Mouse (Mus musculus): ENCODE results near the gene Tmem163. TPM values are rescaled to one million over a fixed set of nuclear protein-coding genes. Genes with fewer than 3 reads are reported as not detected.

Tmem163 gene
- polyA plus RNA-seq, 1 experiment from 2014 or later: 2.1 TPM

- no peaks in the 10 kb centered on the region for H3K36me3 ChIP-seq (ENCODE audit: control insufficient read depth, insufficient read depth, low read length)
- H3K4me3 ChIP-seq (ENCODE audit: low read depth, low read length): no peak overlapping the region
- ATAC-seq (ENCODE audit: low read depth) (no peak), DNase-seq (ENCODE audit: low spot score) (peak; percentile 67)
- H3K4me1 ChIP-seq (ENCODE audit: control insufficient read depth, insufficient read depth, low read length): 0 out of 2 replicates have a peak, but pooled peaks cover 2% of the 10 kb centered on the region
- H3K27ac ChIP-seq (replicated peaks; ENCODE audit: low read depth, low read length): no peak overlapping the region
- no peaks in the 10 kb centered on the region for H3K27me3 ChIP-seq (replicated peaks; ENCODE audit: control insufficient read depth, insufficient read depth, low read length)
- 40% methylated on average over 5 of the region's 5 CpGs for whole genome bisulfite sequencing
- no peak overlapping the region for H3K9ac ChIP-seq (ENCODE audit: low read depth, low read length)
- no peak overlapping the region for H3K4me2 ChIP-seq (ENCODE audit: low read depth, low read length)
- no peaks in the 10 kb centered on the region for H3K9me3 ChIP-seq (ENCODE audit: control insufficient read depth, low read length)
Measured at GRCm38 (mm10) chr1:127625577-127626362, 53.6 kb downstream of the Tmem163 start.

DNA sequence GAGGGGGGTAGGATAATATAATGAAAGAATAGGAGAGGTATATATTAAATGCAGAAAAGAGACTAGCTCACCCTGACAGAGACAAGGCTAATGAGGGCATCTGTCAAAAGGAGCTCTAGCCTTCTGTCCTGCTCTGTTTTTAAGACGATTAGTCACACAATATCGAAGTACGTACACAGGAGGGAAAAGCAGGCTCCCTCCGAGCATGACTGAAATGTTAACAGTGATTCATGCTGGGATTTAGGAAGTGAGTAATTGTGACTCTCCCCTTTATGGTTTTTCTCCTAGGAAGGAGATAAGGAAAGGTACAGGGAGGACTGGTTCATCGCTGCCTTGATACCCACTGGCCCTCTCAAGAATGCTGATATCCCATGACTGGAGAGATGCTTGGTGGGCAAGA is 57.0 kb downstream of the Tmem163 start:
- no peak overlapping the region for H3K9ac ChIP-seq (ENCODE audit: low read depth, low read length)
- no peak for ATAC-seq (ENCODE audit: low read depth)
- WGBS: 59% methylated on average over 5 of the region's 5 CpGs

DNA sequence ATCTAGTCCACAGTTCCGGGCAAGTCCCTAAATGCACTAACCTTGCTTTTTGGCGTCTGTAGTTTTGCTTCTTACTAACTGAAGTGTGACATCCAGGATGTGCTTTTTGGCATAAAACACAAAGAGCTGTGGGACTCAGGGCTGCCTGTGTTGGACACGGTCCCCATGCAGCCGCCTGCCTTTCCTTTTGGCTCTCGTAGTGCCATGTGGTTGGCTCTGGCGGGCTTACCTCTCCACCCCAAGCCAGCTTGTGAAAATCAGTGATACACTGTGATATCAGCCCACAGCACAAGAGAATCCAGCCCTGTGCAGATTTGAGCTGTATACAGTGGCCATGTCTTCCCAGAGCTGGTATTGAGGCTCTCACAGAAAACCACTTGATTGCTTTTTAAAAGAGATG is 60.3 kb downstream of the Tmem163 start:
- H3K4me1 ChIP-seq (ENCODE audit: control insufficient read depth, insufficient read depth, low read length): no peaks in the 10 kb centered on the region
- no peak overlapping the region for H3K27ac ChIP-seq (replicated peaks; ENCODE audit: low read depth, low read length)
- no peak overlapping the region for H3K4me2 ChIP-seq (ENCODE audit: low read depth, low read length)
- WGBS: 79% methylated on average over 6 of the region's 6 CpGs
- no peak for ATAC-seq (ENCODE audit: low read depth)
- no peak overlapping the region for H3K4me3 ChIP-seq (ENCODE audit: low read depth, low read length)
- H3K9me3 ChIP-seq (ENCODE audit: control insufficient read depth, low read length): no peaks in the 10 kb centered on the region
- no peaks in the 10 kb centered on the region for H3K36me3 ChIP-seq (ENCODE audit: control insufficient read depth, insufficient read depth, low read length)
- H3K27me3 ChIP-seq (replicated peaks; ENCODE audit: control insufficient read depth, insufficient read depth, low read length): no peaks in the 10 kb centered on the region
- H3K9ac ChIP-seq (ENCODE audit: low read depth, low read length): no peak overlapping the region
- DNase-seq (ENCODE audit: low spot score): no peak

More for the DNA sequence above, 57.0 kb downstream of the Tmem163 start:
- Histone ChIP-seq H3K27me3 (replicated peaks; ENCODE audit: control insufficient read depth, insufficient read depth, low read length) (no peaks in the 10 kb centered on the region), H3K4me1 (ENCODE audit: control insufficient read depth, insufficient read depth, low read length) (0 out of 2 replicates have a peak, but pooled peaks cover 2% of the 10 kb centered on the region), H3K9me3 (ENCODE audit: control insufficient read depth, low read length) (no peaks in the 10 kb centered on the region), H3K36me3 (ENCODE audit: control insufficient read depth, insufficient read depth, low read length) (no peaks in the 10 kb centered on the region), H3K4me2 (ENCODE audit: low read depth, low read length) (no peak overlapping the region), H3K4me3 (ENCODE audit: low read depth, low read length) (no peak overlapping the region), H3K27ac (replicated peaks; ENCODE audit: low read depth, low read length) (no peak overlapping the region)
- DNase-seq (ENCODE audit: low spot score): no peak

DNA sequence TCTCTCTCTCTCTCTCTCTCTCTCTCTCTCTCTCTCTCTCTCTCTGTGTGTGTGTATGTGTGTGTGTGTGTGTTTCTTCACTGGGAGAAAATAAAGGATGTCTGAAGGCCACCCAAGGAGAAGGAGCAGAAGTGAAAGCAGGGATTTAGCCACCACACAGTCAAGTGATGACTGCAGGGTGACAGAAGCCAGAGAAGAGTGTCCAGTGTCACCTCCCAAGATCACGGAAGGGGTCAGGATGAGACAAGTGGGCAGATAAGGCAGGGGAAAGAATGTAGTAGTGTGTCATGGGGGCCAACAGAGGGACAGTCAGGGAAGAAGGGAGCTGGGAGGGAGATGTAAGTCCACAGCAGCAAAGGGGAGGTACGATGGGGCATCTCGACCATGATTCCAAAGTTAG is 69.0 kb downstream of the Tmem163 start:
- no peaks in the 10 kb centered on the region for H3K36me3 ChIP-seq (ENCODE audit: control insufficient read depth, insufficient read depth, low read length)
- H3K9ac ChIP-seq (ENCODE audit: low read depth, low read length): no peak overlapping the region
- no peaks in the 10 kb centered on the region for H3K27me3 ChIP-seq (replicated peaks; ENCODE audit: control insufficient read depth, insufficient read depth, low read length)
- DNase-seq (ENCODE audit: low spot score): no peak
- ATAC-seq (ENCODE audit: low read depth): no peak
- no peak overlapping the region for H3K4me2 ChIP-seq (ENCODE audit: low read depth, low read length)
- H3K9me3 ChIP-seq (ENCODE audit: control insufficient read depth, low read length): no peaks in the 10 kb centered on the region
- WGBS: 90% methylated on average over 3 of the region's 3 CpGs
- no peak overlapping the region for H3K27ac ChIP-seq (replicated peaks; ENCODE audit: low read depth, low read length)
- no peaks in the 10 kb centered on the region for H3K4me1 ChIP-seq (ENCODE audit: control insufficient read depth, insufficient read depth, low read length)
- H3K4me3 ChIP-seq (ENCODE audit: low read depth, low read length): no peak overlapping the region

GRCm38 (mm10) chr1:127609814-127610213 is 69.5 kb downstream of the Tmem163 start:
- 80% methylated on average over 2 of the region's 2 CpGs for WGBS
- DNase-seq (ENCODE audit: low spot score): no peak
- no peaks in the 10 kb centered on the region for H3K36me3 ChIP-seq (ENCODE audit: control insufficient read depth, insufficient read depth, low read length)
- H3K27ac ChIP-seq (replicated peaks; ENCODE audit: low read depth, low read length): no peak overlapping the region
- no peak overlapping the region for H3K4me2 ChIP-seq (ENCODE audit: low read depth, low read length)
- no peaks in the 10 kb centered on the region for H3K9me3 ChIP-seq (ENCODE audit: control insufficient read depth, low read length)
- H3K4me1 ChIP-seq (ENCODE audit: control insufficient read depth, insufficient read depth, low read length): no peaks in the 10 kb centered on the region
- H3K27me3 ChIP-seq (replicated peaks; ENCODE audit: control insufficient read depth, insufficient read depth, low read length): no peaks in the 10 kb centered on the region
- no peak overlapping the region for H3K4me3 ChIP-seq (ENCODE audit: low read depth, low read length)
- ATAC-seq (ENCODE audit: low read depth): no peak
- H3K9ac ChIP-seq (ENCODE audit: low read depth, low read length): no peak overlapping the region

- no peak for ATAC-seq (ENCODE audit: low read depth)
- no peaks in the 10 kb centered on the region for H3K4me1 ChIP-seq (ENCODE audit: control insufficient read depth, insufficient read depth, low read length)
- WGBS: 89% methylated on average over 3 of the region's 3 CpGs
Measured at GRCm38 (mm10) chr1:127608326-127608725, 71.0 kb downstream of the Tmem163 start.

GRCm38 (mm10) chr1:127603697-127604631 is 75.4 kb downstream of the Tmem163 start:
- no peak overlapping the region for H3K4me2 ChIP-seq (ENCODE audit: low read depth, low read length)
- H3K27me3 ChIP-seq (replicated peaks; ENCODE audit: control insufficient read depth, insufficient read depth, low read length): no peaks in the 10 kb centered on the region
- no peak overlapping the region for H3K9ac ChIP-seq (ENCODE audit: low read depth, low read length)
- no peak overlapping the region for H3K4me3 ChIP-seq (ENCODE audit: low read depth, low read length)
- no peak for DNase-seq (ENCODE audit: low spot score)
- ATAC-seq (ENCODE audit: low read depth): no peak
- H3K27ac ChIP-seq (replicated peaks; ENCODE audit: low read depth, low read length): no peak overlapping the region
- no peaks in the 10 kb centered on the region for H3K36me3 ChIP-seq (ENCODE audit: control insufficient read depth, insufficient read depth, low read length)
- H3K4me1 ChIP-seq (ENCODE audit: control insufficient read depth, insufficient read depth, low read length): no peaks in the 10 kb centered on the region
- 78% methylated on average over 9 of the region's 9 CpGs for WGBS
- no peaks in the 10 kb centered on the region for H3K9me3 ChIP-seq (ENCODE audit: control insufficient read depth, low read length)

More at GRCm38 (mm10) chr1:127608326-127608725, 71.0 kb downstream of the Tmem163 start:
- Histone ChIP-seq H3K9me3 (ENCODE audit: control insufficient read depth, low read length) (no peaks in the 10 kb centered on the region), H3K9ac (ENCODE audit: low read depth, low read length) (no peak overlapping the region), H3K36me3 (ENCODE audit: control insufficient read depth, insufficient read depth, low read length) (no peaks in the 10 kb centered on the region), H3K27ac (replicated peaks; ENCODE audit: low read depth, low read length) (no peak overlapping the region), H3K4me3 (ENCODE audit: low read depth, low read length) (no peak overlapping the region), H3K4me2 (ENCODE audit: low read depth, low read length) (no peak overlapping the region), H3K27me3 (replicated peaks; ENCODE audit: control insufficient read depth, insufficient read depth, low read length) (no peaks in the 10 kb centered on the region)
- no peak for DNase-seq (ENCODE audit: low spot score)

- DNase-seq (ENCODE audit: low spot score): no peak
- Histone ChIP-seq H3K4me3 (ENCODE audit: low read depth, low read length) (no peak overlapping the region), H3K36me3 (ENCODE audit: control insufficient read depth, insufficient read depth, low read length) (no peaks in the 10 kb centered on the region), H3K4me1 (ENCODE audit: control insufficient read depth, insufficient read depth, low read length) (no peaks in the 10 kb centered on the region), H3K9me3 (ENCODE audit: control insufficient read depth, low read length) (no peaks in the 10 kb centered on the region), H3K27ac (replicated peaks; ENCODE audit: low read depth, low read length) (no peak overlapping the region), H3K27me3 (replicated peaks; ENCODE audit: control insufficient read depth, insufficient read depth, low read length) (no peaks in the 10 kb centered on the region), H3K4me2 (ENCODE audit: low read depth, low read length) (no peak overlapping the region), H3K9ac (ENCODE audit: low read depth, low read length) (no peak overlapping the region)
- ATAC-seq (ENCODE audit: low read depth): no peak
- WGBS: 82% methylated on average over 4 of the region's 4 CpGs
Measured at GRCm38 (mm10) chr1:127596143-127596542, 83.2 kb downstream of the Tmem163 start.

Data from embryonic facial prominence, embryonic 14.5 days (tissue).